Mouse (Mus musculus) embryonic facial prominence, embryonic 14.5 days (tissue): ENCODE results near the gene Rb1. TPM values are rescaled to one million over a fixed set of nuclear protein-coding genes. Genes with fewer than 3 reads are reported as not detected.

Experiments
- ATAC-seq: fragments of 200-750 bp; cut with Nextera tagmentation; 2 replicates; pipeline ENCODE4 v1.8.0; 2017; ENCODE audit warnings: low read depth, moderate number of reproducible peaks, moderate TSS enrichment
- DNase-seq: peaks from one replicate; pipeline ENCODE4 v3.0.0-alpha.2; 2015; ENCODE audit warnings: low spot score
- H3K27ac ChIP-seq: fragments of 300-500 bp; sonication (generic); replicated peaks from 2 replicates; pipeline ENCODE4 v1.5.1; 2014; ENCODE audit warnings: low read depth, mild to moderate bottlenecking, low read length, moderate library complexity
- H3K27me3 ChIP-seq: fragments of 300-500 bp; sonication (generic); replicated peaks from 2 replicates; pipeline ENCODE4 v1.6.1; 2014; ENCODE audit warnings: low read length; ENCODE audit not compliant: control insufficient read depth, insufficient read depth
- H3K36me3 ChIP-seq: fragments of 300-500 bp; sonication (generic); 2 replicates; pipeline ENCODE4 v1.6.1; 2014; ENCODE audit warnings: low read length, mixed read lengths; ENCODE audit not compliant: control insufficient read depth, insufficient read depth
- H3K4me1 ChIP-seq: fragments of 300-500 bp; sonication (generic); 2 replicates; pipeline ENCODE4 v1.6.1; 2014; ENCODE audit warnings: antibody characterized with exemption, low read length; ENCODE audit not compliant: control insufficient read depth, insufficient read depth
- H3K4me2 ChIP-seq: fragments of 300-500 bp; sonication (generic); 2 replicates; pipeline ENCODE4 v1.6.1; 2014; ENCODE audit warnings: low read depth, mild to moderate bottlenecking, low read length, moderate library complexity, mixed read lengths
- H3K4me3 ChIP-seq: fragments of 300-500 bp; sonication (generic); 2 replicates; pipeline ENCODE4 v1.5.1; 2014; ENCODE audit warnings: low read depth, mild to moderate bottlenecking, low read length
- H3K9ac ChIP-seq: fragments of 300-500 bp; sonication (generic); 2 replicates; pipeline ENCODE4 v1.6.1; 2014; ENCODE audit warnings: low read depth, mild to moderate bottlenecking, low read length, moderate library complexity, mixed read lengths
- H3K9me3 ChIP-seq: fragments of 300-500 bp; sonication (generic); 2 replicates; pipeline ENCODE4 v1.6.1; 2016; ENCODE audit warnings: low read length; ENCODE audit not compliant: control insufficient read depth
- WGBS: fragments of 180-500 bp; shearing (Covaris S2); extraction: QIAGEN DNeasy Blood & Tissue Kit; methylation state at CpG from one replicate; pipeline ENCODE4 v1.1.7; 2014; 5-methylcytosine and 5-hydroxymethylcytosine counted together
- polyA plus RNA-seq: library from polyadenylated mRNA; unstranded; fragments of >200 nt; fragmentation: Nextera tagmentation; extraction: Ambion mirVana; gene quantifications from 2 replicates; pipeline ENCODE4 v1.2.1, GENCODE M21; 2014

Rb1 gene
- polyA plus RNA-seq, 1 experiment from 2014 or later = 30.1 TPM

- Histone ChIP-seq H3K4me3 (no peak overlapping the region), H3K27me3 (no peaks in the 10 kb centered on the region), H3K36me3 (no peaks in the 10 kb centered on the region), H3K9ac (no peak overlapping the region), H3K9me3 (no peaks in the 10 kb centered on the region), H3K4me1 (no peaks in the 10 kb centered on the region), H3K4me2 (no peak overlapping the region), H3K27ac (no peak overlapping the region)
- ATAC-seq = no peak
- WGBS = 38% methylated on average over 3 of the region's 3 CpGs
- DNase-seq = peak; percentile 78
These were observed 22.4 kb downstream of the Rb1 start for GRCm38 (mm10) chr14:73303193-73303592.

GRCm38 (mm10) chr14:73301856-73302255 is 23.8 kb downstream of the Rb1 start:
- Histone ChIP-seq H3K4me2 (no peak overlapping the region), H3K9me3 (no peaks in the 10 kb centered on the region), H3K27me3 (no peaks in the 10 kb centered on the region), H3K36me3 (no peaks in the 10 kb centered on the region), H3K27ac (no peak overlapping the region), H3K4me1 (no peaks in the 10 kb centered on the region), H3K9ac (no peak overlapping the region), H3K4me3 (no peak overlapping the region)
- ATAC-seq = no peak
- WGBS = 70% methylated on average over 4 of the region's 4 CpGs
- DNase-seq = no peak

- no peak overlapping the region for H3K9ac ChIP-seq
- no peaks in the 10 kb centered on the region for H3K9me3 ChIP-seq
- H3K27ac ChIP-seq = no peak overlapping the region
- H3K27me3 ChIP-seq = no peaks in the 10 kb centered on the region
- 63% methylated on average over 2 of the region's 2 CpGs for WGBS
- no peaks in the 10 kb centered on the region for H3K36me3 ChIP-seq
- no peak for DNase-seq
- ATAC-seq = no peak
- no peak overlapping the region for H3K4me3 ChIP-seq
- H3K4me2 ChIP-seq = no peak overlapping the region
- H3K4me1 ChIP-seq = no peaks in the 10 kb centered on the region
These were observed 30.1 kb downstream of the Rb1 start for GRCm38 (mm10) chr14:73295512-73295911.

GRCm38 (mm10) chr14:73293616-73294015 is 32.0 kb downstream of the Rb1 start:
- Histone ChIP-seq H3K4me3 (no peak overlapping the region), H3K27ac (no peak overlapping the region), H3K4me1 (no peaks in the 10 kb centered on the region), H3K9me3 (no peaks in the 10 kb centered on the region), H3K36me3 (no peaks in the 10 kb centered on the region), H3K27me3 (no peaks in the 10 kb centered on the region), H3K4me2 (no peak overlapping the region), H3K9ac (no peak overlapping the region)
- ATAC-seq (no peak), DNase-seq (no peak)
- WGBS = 82% methylated on average over 2 of the region's 2 CpGs

DNA sequence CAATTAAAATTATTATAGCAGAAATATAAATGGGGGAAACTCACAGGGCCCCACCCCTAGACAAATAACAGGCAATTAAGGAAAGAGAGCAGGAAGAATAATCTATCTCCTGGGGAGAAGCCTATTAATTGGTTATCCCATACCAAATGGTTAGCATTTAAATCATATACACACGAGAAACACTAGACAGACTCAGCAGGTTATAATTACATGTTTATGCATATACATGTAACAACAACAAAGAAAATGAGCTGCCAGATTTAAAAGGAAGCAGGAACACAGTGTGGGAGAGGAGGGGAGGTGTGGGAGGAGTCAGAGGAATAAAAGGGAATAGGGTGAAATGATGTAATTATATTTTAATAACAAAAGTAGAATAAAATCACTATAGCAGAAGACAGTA is 33.2 kb downstream of the Rb1 start:
- no peak for DNase-seq
- peak; percentile 65; the same call in 1 of the 2 replicates for ATAC-seq
- H3K4me3 ChIP-seq = no peak overlapping the region
- no peak overlapping the region for H3K9ac ChIP-seq
- no peaks in the 10 kb centered on the region for H3K4me1 ChIP-seq
- H3K27me3 ChIP-seq = no peaks in the 10 kb centered on the region
- WGBS = 47% methylated on average over 1 of the region's 1 CpGs
- H3K4me2 ChIP-seq = no peak overlapping the region
- H3K9me3 ChIP-seq = no peaks in the 10 kb centered on the region
- H3K36me3 ChIP-seq = 0 out of 2 replicates have a peak, but pooled peaks cover 3% of the 10 kb centered on the region
- no peak overlapping the region for H3K27ac ChIP-seq

- Histone ChIP-seq H3K27ac (no peak overlapping the region), H3K4me1 (no peaks in the 10 kb centered on the region), H3K9me3 (no peaks in the 10 kb centered on the region), H3K27me3 (no peaks in the 10 kb centered on the region), H3K4me2 (no peak overlapping the region), H3K36me3 (peaks cover 4% of the 10 kb centered on the region; the same call in 1 of the 2 replicates), H3K9ac (no peak overlapping the region), H3K4me3 (no peak overlapping the region)
- DNase-seq (no peak), ATAC-seq (no peak)
- WGBS = 92% methylated on average over 2 of the region's 2 CpGs
These were observed 35.7 kb downstream of the Rb1 start for GRCm38 (mm10) chr14:73289915-73290314.

- peak; percentile 15 for DNase-seq
- no peak overlapping the region for H3K4me3 ChIP-seq
- H3K9me3 ChIP-seq = no peaks in the 10 kb centered on the region
- no peak overlapping the region for H3K4me2 ChIP-seq
- no peaks in the 10 kb centered on the region for H3K4me1 ChIP-seq
- H3K27me3 ChIP-seq = no peaks in the 10 kb centered on the region
- H3K36me3 ChIP-seq = peaks cover 11% of the 10 kb centered on the region; the same call in 1 of the 2 replicates
- no peak overlapping the region for H3K27ac ChIP-seq
- 20% methylated on average over 1 of the region's 1 CpGs for WGBS
- no peak overlapping the region for H3K9ac ChIP-seq
- no peak for ATAC-seq
These were observed 44.6 kb downstream of the Rb1 start for GRCm38 (mm10) chr14:73280996-73281395.

GRCm38 (mm10) chr14:73279096-73279495 is 46.5 kb downstream of the Rb1 start:
- no peak for ATAC-seq
- H3K4me2 ChIP-seq = no peak overlapping the region
- WGBS = 78% methylated on average over 6 of the region's 6 CpGs

GRCm38 (mm10) chr14:73271807-73272206 is 53.8 kb downstream of the Rb1 start:
- no peak overlapping the region for H3K9ac ChIP-seq
- no peak overlapping the region for H3K4me2 ChIP-seq
- no peaks in the 10 kb centered on the region for H3K4me1 ChIP-seq
- H3K9me3 ChIP-seq = no peaks in the 10 kb centered on the region
- WGBS = 61% methylated on average over 5 of the region's 5 CpGs
- H3K4me3 ChIP-seq = no peak overlapping the region
- H3K27me3 ChIP-seq = no peaks in the 10 kb centered on the region
- DNase-seq (no peak), ATAC-seq (no peak)
- H3K27ac ChIP-seq = no peak overlapping the region
- no peaks in the 10 kb centered on the region for H3K36me3 ChIP-seq

More at GRCm38 (mm10) chr14:73279096-73279495, 46.5 kb downstream of the Rb1 start:
- DNase-seq = no peak
- H3K36me3 ChIP-seq = peaks cover 6% of the 10 kb centered on the region; the same call in 1 of the 2 replicates
- H3K9me3 ChIP-seq = no peaks in the 10 kb centered on the region
- no peaks in the 10 kb centered on the region for H3K27me3 ChIP-seq
- H3K4me3 ChIP-seq = no peak overlapping the region
- H3K4me1 ChIP-seq = no peaks in the 10 kb centered on the region
- no peak overlapping the region for H3K9ac ChIP-seq
- no peak overlapping the region for H3K27ac ChIP-seq
